Mouse (Mus musculus): ENCODE results near the gene Pabpc6. TPM values are rescaled to one million over a fixed set of nuclear protein-coding genes. Genes with fewer than 3 reads are reported as not detected.

Gene Pabpc6
- polyA plus RNA-seq, 1 experiment from 2014 or later = not detected

DNA sequence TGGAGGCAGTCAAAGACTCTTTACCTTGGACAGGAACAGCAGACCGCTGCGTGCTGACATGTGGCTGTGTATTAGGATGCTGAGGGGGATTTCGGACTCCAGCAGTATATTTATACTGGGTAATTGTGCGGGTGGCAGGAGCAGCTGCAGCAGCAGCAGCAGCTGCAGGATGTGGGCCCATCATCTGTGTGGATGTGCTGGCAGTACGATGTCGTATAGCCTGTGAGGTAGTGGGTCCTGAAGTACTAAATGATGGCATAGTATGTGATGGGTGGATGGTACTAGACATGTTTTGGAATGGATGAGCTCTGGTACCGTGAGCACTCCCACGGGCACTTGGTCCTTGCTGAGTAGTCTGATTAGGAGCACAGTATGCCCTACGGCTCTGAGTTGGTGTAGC is 1.6 kb downstream of the Pabpc6 start:
- Histone ChIP-seq H3K9me3 (ENCODE audit: control insufficient read depth, low read length) (no peaks in the 10 kb centered on the region), H3K4me2 (ENCODE audit: low read length) (no peak overlapping the region), H3K36me3 (ENCODE audit: control insufficient read depth, insufficient read depth, low read length) (no peaks in the 10 kb centered on the region), H3K9ac (ENCODE audit: low read length) (no peak overlapping the region), H3K4me1 (replicated peaks; ENCODE audit: control insufficient read depth, insufficient read depth, low read length) (no peaks in the 10 kb centered on the region), H3K27me3 (replicated peaks; ENCODE audit: control insufficient read depth, insufficient read depth, low read length) (no peaks in the 10 kb centered on the region), H3K4me3 (ENCODE audit: low read depth, low read length) (no peak overlapping the region), H3K27ac (ENCODE audit: low read depth) (no peak overlapping the region)
- 83% methylated on average over 9 of the region's 9 CpGs for WGBS
- DNase-seq (ENCODE audit: low spot score) (no peak), ATAC-seq (replicated peaks; ENCODE audit: low FRiP score, low TSS enrichment, low read depth) (no peak)

DNA sequence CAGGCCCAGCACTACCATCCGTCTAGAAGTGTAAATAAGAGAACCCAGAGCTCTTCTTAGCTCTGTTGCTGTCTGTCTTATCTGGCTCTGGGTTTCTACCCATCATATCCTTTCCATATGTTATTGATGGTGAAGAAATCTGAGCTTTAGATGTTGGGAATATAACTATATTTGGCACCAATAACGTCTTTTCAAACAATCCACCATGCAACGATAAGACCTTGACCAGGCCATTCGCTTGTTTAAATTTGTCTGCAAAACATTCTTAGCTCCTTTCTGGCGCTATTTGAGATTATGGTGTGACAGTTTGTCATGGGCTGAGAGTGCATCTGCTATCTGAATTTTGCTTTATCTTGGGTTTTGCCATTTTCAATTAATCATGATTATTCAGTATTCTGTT is 10.9 kb downstream of the Pabpc6 start:
- Histone ChIP-seq H3K4me2 (ENCODE audit: low read length) (no peak overlapping the region), H3K9me3 (ENCODE audit: control insufficient read depth, low read length) (no peaks in the 10 kb centered on the region), H3K27ac (ENCODE audit: low read depth) (no peak overlapping the region), H3K4me1 (replicated peaks; ENCODE audit: control insufficient read depth, insufficient read depth, low read length) (no peaks in the 10 kb centered on the region), H3K27me3 (replicated peaks; ENCODE audit: control insufficient read depth, insufficient read depth, low read length) (no peaks in the 10 kb centered on the region), H3K9ac (ENCODE audit: low read length) (no peak overlapping the region), H3K36me3 (ENCODE audit: control insufficient read depth, insufficient read depth, low read length) (no peaks in the 10 kb centered on the region), H3K4me3 (ENCODE audit: low read depth, low read length) (no peak overlapping the region)
- 56% methylated on average over 5 of the region's 5 CpGs for WGBS
- DNase-seq (ENCODE audit: low spot score) (no peak), ATAC-seq (replicated peaks; ENCODE audit: low FRiP score, low TSS enrichment, low read depth) (no peak)

DNA sequence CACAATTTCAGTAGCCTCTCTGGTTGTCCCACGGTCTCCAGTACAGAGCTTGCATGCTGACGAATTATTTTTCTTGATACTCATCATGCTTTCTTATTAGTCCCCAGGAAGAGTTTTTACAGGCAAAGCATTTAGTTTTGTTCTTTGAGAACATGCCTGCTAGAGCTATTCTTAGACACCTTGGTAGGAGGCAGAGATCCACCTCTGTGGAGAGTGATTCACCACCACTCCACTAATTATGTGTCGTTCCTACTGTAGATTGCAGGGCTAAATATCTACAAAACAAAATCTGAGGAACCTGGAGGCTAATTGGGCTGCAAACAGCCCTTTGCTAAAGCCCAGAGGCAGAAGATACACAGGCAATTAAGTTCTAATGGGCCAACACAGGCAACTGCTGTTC is 15.4 kb downstream of the Pabpc6 start:
- Histone ChIP-seq H3K4me3 (ENCODE audit: low read depth, low read length) (no peak overlapping the region), H3K27ac (ENCODE audit: low read depth) (no peak overlapping the region), H3K9ac (ENCODE audit: low read length) (no peak overlapping the region), H3K27me3 (replicated peaks; ENCODE audit: control insufficient read depth, insufficient read depth, low read length) (no peaks in the 10 kb centered on the region), H3K36me3 (ENCODE audit: control insufficient read depth, insufficient read depth, low read length) (no peaks in the 10 kb centered on the region), H3K4me2 (ENCODE audit: low read length) (no peak overlapping the region), H3K9me3 (ENCODE audit: control insufficient read depth, low read length) (no peaks in the 10 kb centered on the region), H3K4me1 (replicated peaks; ENCODE audit: control insufficient read depth, insufficient read depth, low read length) (no peaks in the 10 kb centered on the region)
- ATAC-seq (replicated peaks; ENCODE audit: low FRiP score, low TSS enrichment, low read depth) = no peak
- DNase-seq (ENCODE audit: low spot score) = no peak
- 78% methylated on average over 3 of the region's 3 CpGs for WGBS

DNA sequence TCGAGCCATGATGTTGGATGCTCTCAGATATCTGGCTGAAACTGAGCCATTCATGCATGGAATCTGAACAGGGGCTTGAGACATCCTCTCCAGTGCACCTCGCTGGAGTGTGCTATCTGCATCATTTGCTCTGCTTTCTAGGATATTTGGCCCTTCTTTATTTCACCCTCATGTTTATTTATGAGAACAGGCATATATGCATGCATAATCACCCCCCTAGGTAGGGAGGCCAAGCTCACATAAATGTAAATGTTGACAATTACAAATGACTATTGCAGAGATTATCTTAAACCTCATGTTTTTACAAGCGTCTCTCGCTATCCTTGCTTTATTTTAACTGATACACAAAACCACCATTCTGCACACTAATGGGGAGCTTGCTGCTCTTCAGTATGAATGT is 21.9 kb downstream of the Pabpc6 start:
- ATAC-seq (replicated peaks; ENCODE audit: low FRiP score, low TSS enrichment, low read depth) = no peak
- Histone ChIP-seq H3K4me2 (ENCODE audit: low read length) (no peak overlapping the region), H3K36me3 (ENCODE audit: control insufficient read depth, insufficient read depth, low read length) (no peaks in the 10 kb centered on the region), H3K9ac (ENCODE audit: low read length) (no peak overlapping the region), H3K27ac (ENCODE audit: low read depth) (no peak overlapping the region), H3K4me3 (ENCODE audit: low read depth, low read length) (no peak overlapping the region), H3K9me3 (ENCODE audit: control insufficient read depth, low read length) (no peaks in the 10 kb centered on the region), H3K4me1 (replicated peaks; ENCODE audit: control insufficient read depth, insufficient read depth, low read length) (no peaks in the 10 kb centered on the region), H3K27me3 (replicated peaks; ENCODE audit: control insufficient read depth, insufficient read depth, low read length) (no peaks in the 10 kb centered on the region)
- 68% methylated on average over 4 of the region's 4 CpGs for WGBS
- DNase-seq (ENCODE audit: low spot score) = no peak

DNA sequence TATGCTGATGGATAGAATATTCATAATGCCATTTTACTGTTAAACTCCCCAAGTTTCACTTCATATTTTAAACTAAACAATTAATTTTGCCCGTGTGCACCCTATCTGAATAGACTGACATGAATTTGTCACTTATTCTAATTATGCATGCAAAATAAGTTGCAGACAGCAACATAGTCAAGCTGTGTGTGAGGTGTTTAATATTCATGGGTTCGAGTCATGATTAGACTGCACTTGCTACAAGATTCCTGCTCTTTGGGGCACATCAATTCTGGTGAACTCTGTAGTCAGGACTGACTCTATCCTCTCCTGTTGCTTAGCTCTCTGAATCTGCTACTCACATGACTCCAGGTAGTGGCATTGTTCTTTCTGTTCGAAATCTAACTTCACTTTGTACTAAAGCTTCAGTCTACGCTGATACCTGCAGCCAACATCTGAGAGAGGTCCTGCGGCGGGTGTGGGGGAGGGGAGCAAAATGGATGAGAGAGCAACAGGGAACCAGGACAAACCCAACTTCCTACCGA is 25.8 kb downstream of the Pabpc6 start:
- 81% methylated on average over 7 of the region's 7 CpGs for WGBS
- Histone ChIP-seq H3K9me3 (ENCODE audit: control insufficient read depth, low read length) (no peaks in the 10 kb centered on the region), H3K4me2 (ENCODE audit: low read length) (no peak overlapping the region), H3K27ac (ENCODE audit: low read depth) (no peak overlapping the region), H3K4me3 (ENCODE audit: low read depth, low read length) (no peak overlapping the region), H3K4me1 (replicated peaks; ENCODE audit: control insufficient read depth, insufficient read depth, low read length) (no peaks in the 10 kb centered on the region), H3K9ac (ENCODE audit: low read length) (no peak overlapping the region), H3K27me3 (replicated peaks; ENCODE audit: control insufficient read depth, insufficient read depth, low read length) (no peaks in the 10 kb centered on the region), H3K36me3 (ENCODE audit: control insufficient read depth, insufficient read depth, low read length) (no peaks in the 10 kb centered on the region)
- no peak for DNase-seq (ENCODE audit: low spot score)
- no peak for ATAC-seq (replicated peaks; ENCODE audit: low FRiP score, low TSS enrichment, low read depth)

DNA sequence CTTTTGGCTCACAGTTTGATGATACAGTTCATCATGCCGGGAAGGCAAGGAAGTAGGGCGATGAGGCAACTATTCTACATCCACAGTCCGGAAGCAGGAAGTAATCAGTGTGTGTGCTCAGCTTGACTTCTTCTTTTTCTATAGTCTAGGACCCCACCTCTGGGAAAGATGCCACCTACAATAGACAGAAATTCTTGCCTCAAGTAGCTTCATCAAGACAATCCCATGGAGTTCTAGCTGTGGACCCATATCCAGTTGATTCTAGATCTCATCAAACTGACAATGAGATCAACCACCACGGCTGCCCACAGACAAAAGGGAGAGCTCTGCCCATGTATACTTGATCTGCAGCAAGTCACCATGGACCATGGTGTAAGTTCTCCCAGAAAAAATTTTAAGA is 32.5 kb downstream of the Pabpc6 start:
- ATAC-seq (replicated peaks; ENCODE audit: low FRiP score, low TSS enrichment, low read depth) = no peak
- 94% methylated on average over 4 of the region's 4 CpGs for WGBS

DNA sequence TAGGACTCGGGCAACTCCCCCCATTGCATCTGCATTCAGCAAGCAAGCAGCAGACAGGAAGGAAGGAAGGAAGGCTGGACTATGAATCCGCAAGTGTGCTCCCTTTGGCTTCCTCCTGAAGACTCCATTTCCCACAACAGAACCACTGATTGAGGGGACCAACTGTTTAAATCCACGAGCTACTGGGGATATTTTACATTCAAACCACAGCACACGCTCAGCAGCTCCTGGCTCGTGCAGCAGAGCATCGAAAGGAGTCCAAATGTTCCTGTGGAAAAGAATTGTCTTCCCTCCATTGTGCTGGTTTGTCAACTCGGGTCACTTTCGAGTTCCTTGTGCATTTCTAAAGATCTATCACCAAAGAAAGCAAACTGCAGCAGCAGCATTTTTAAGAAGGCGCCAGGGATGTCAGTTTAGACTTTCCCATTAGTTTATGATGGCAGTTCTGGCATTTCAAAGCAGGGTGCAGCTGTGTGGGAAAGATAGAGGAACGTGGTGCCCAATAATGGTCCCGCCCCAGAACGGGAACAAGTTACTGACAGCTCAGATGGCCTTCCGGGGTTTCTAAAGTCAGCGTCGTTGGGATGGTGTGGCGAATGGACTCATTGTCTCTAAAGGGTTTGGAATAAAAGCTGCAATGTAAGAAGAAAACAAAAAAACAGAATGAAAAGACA is 36.8 kb downstream of the Pabpc6 start:
- WGBS = 80% methylated on average over 16 of the region's 16 CpGs

More for the DNA sequence above, 32.5 kb downstream of the Pabpc6 start:
- Histone ChIP-seq H3K9me3 (ENCODE audit: control insufficient read depth, low read length) (no peaks in the 10 kb centered on the region), H3K27ac (ENCODE audit: low read depth) (no peak overlapping the region), H3K9ac (ENCODE audit: low read length) (no peak overlapping the region), H3K4me1 (replicated peaks; ENCODE audit: control insufficient read depth, insufficient read depth, low read length) (no peaks in the 10 kb centered on the region), H3K4me3 (ENCODE audit: low read depth, low read length) (no peak overlapping the region), H3K4me2 (ENCODE audit: low read length) (no peak overlapping the region), H3K27me3 (replicated peaks; ENCODE audit: control insufficient read depth, insufficient read depth, low read length) (no peaks in the 10 kb centered on the region), H3K36me3 (ENCODE audit: control insufficient read depth, insufficient read depth, low read length) (no peaks in the 10 kb centered on the region)
- no peak for DNase-seq (ENCODE audit: low spot score)

DNA sequence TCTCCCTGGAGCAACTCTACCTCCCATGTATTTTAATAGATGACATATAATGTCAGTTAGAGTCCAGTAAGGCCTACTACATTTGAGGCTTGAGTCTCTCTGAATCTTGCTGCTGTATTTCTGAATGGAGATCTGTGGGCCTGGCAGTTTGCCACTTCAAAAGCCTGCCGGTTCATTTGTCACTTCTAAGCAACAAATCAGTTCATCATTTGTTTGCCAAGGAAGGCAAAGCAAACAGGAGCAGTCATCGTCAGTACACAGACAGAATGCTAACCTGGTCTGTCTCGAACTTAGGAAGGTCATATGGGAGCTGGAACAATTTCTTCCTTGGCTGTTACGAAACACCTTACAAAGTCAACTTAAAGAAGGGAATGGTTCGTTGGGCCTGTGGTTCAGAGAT is 37.4 kb downstream of the Pabpc6 start:
- WGBS = 64% methylated on average over 5 of the region's 5 CpGs
- H3K27ac ChIP-seq (ENCODE audit: low read depth) = no peak overlapping the region
- H3K4me1 ChIP-seq (replicated peaks; ENCODE audit: control insufficient read depth, insufficient read depth, low read length) = no peaks in the 10 kb centered on the region
- H3K9ac ChIP-seq (ENCODE audit: low read length) = no peak overlapping the region
- no peaks in the 10 kb centered on the region for H3K36me3 ChIP-seq (ENCODE audit: control insufficient read depth, insufficient read depth, low read length)
- DNase-seq (ENCODE audit: low spot score) (no peak), ATAC-seq (replicated peaks; ENCODE audit: low FRiP score, low TSS enrichment, low read depth) (no peak)
- H3K9me3 ChIP-seq (ENCODE audit: control insufficient read depth, low read length) = no peaks in the 10 kb centered on the region
- no peaks in the 10 kb centered on the region for H3K27me3 ChIP-seq (replicated peaks; ENCODE audit: control insufficient read depth, insufficient read depth, low read length)
- no peak overlapping the region for H3K4me3 ChIP-seq (ENCODE audit: low read depth, low read length)
- H3K4me2 ChIP-seq (ENCODE audit: low read length) = no peak overlapping the region

More for the DNA sequence above, 36.8 kb downstream of the Pabpc6 start:
- Histone ChIP-seq H3K27me3 (replicated peaks; ENCODE audit: control insufficient read depth, insufficient read depth, low read length) (no peaks in the 10 kb centered on the region), H3K4me1 (replicated peaks; ENCODE audit: control insufficient read depth, insufficient read depth, low read length) (no peaks in the 10 kb centered on the region), H3K36me3 (ENCODE audit: control insufficient read depth, insufficient read depth, low read length) (no peaks in the 10 kb centered on the region), H3K27ac (ENCODE audit: low read depth) (no peak overlapping the region), H3K9ac (ENCODE audit: low read length) (no peak overlapping the region), H3K9me3 (ENCODE audit: control insufficient read depth, low read length) (no peaks in the 10 kb centered on the region), H3K4me3 (ENCODE audit: low read depth, low read length) (no peak overlapping the region), H3K4me2 (ENCODE audit: low read length) (no peak overlapping the region)
- ATAC-seq (replicated peaks; ENCODE audit: low FRiP score, low TSS enrichment, low read depth) (no peak), DNase-seq (ENCODE audit: low spot score) (no peak)

DNA sequence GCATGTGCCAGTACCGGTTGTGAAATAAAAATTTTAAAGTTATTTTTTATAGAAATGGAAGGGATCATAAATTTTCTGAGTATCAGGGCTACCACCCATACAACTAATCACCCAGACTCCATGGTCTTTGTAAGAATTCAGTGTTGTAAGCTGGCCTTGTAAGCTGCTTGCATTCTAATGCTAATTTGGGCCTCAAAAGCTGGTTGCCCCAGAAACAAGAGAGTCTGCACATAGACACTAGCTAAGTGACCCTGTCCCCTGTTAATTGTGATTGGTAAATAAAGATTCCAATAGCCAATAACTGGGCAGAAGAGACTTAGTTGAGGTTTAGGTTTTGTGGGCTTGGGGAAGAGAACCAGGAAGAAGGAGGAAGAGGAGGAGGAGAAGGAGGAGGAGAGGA is 38.4 kb downstream of the Pabpc6 start:
- Histone ChIP-seq H3K4me1 (replicated peaks; ENCODE audit: control insufficient read depth, insufficient read depth, low read length) (no peaks in the 10 kb centered on the region), H3K9ac (ENCODE audit: low read length) (no peak overlapping the region), H3K36me3 (ENCODE audit: control insufficient read depth, insufficient read depth, low read length) (no peaks in the 10 kb centered on the region), H3K4me3 (ENCODE audit: low read depth, low read length) (no peak overlapping the region), H3K27me3 (replicated peaks; ENCODE audit: control insufficient read depth, insufficient read depth, low read length) (no peaks in the 10 kb centered on the region), H3K9me3 (ENCODE audit: control insufficient read depth, low read length) (no peaks in the 10 kb centered on the region), H3K27ac (ENCODE audit: low read depth) (no peak overlapping the region), H3K4me2 (ENCODE audit: low read length) (no peak overlapping the region)
- ATAC-seq (replicated peaks; ENCODE audit: low FRiP score, low TSS enrichment, low read depth) (no peak), DNase-seq (ENCODE audit: low spot score) (no peak)
- 100% methylated on average over 1 of the region's 1 CpGs for WGBS

All from intestine, embryonic 14.5 days (tissue).